Mouse (Mus musculus) limb, embryonic 11.5 days (tissue): ENCODE measurements around the gene Med29. TPM values are rescaled to one million over a fixed set of nuclear protein-coding genes. Genes with fewer than 3 reads are reported as not detected.

Experiments
- ATAC-seq: fragments of 200-750 bp; cut with Nextera tagmentation; 2 replicates; pipeline ENCODE4 v1.8.0; 2017; ENCODE audit warnings: low read depth; ENCODE audit not compliant: insufficient number of reproducible peaks, low FRiP score, low TSS enrichment
- DNase-seq: peaks from one replicate; pipeline ENCODE4 v3.0.0-alpha.2; 2015; ENCODE audit warnings: low spot score
- H3K27ac ChIP-seq: fragments of 300-500 bp; sonication (generic); replicated peaks from 2 replicates; pipeline ENCODE4 v1.5.1; 2014; ENCODE audit warnings: low read depth, mild to moderate bottlenecking, low read length
- H3K27me3 ChIP-seq: fragments of 300-500 bp; sonication (generic); 2 replicates; pipeline ENCODE4 v1.6.1; 2014; ENCODE audit warnings: mild to moderate bottlenecking, low read length, mixed read lengths; ENCODE audit not compliant: control insufficient read depth, insufficient read depth
- H3K36me3 ChIP-seq: fragments of 300-500 bp; sonication (generic); 2 replicates; pipeline ENCODE4 v1.6.1; 2014; ENCODE audit warnings: mild to moderate bottlenecking, low read length, moderate library complexity, mixed read lengths; ENCODE audit not compliant: control insufficient read depth, insufficient read depth
- H3K4me1 ChIP-seq: fragments of 300-500 bp; sonication (generic); 2 replicates; pipeline ENCODE4 v1.6.1; 2014; ENCODE audit warnings: low read length, mixed read lengths; ENCODE audit not compliant: control insufficient read depth, insufficient read depth
- H3K4me2 ChIP-seq: fragments of 300-500 bp; sonication (generic); 2 replicates; pipeline ENCODE4 v1.6.1; 2014; ENCODE audit warnings: low read depth, mild to moderate bottlenecking, moderate library complexity; ENCODE audit not compliant: severe bottlenecking
- H3K4me3 ChIP-seq: fragments of 300-500 bp; sonication (generic); 2 replicates; pipeline ENCODE4 v1.5.1; 2014; ENCODE audit warnings: low read depth, low read length
- H3K9ac ChIP-seq: fragments of 300-500 bp; sonication (generic); 2 replicates; pipeline ENCODE4 v1.6.1; 2014; ENCODE audit warnings: mild to moderate bottlenecking, low read length
- H3K9me3 ChIP-seq: fragments of 300-500 bp; sonication (generic); 2 replicates; pipeline ENCODE4 v1.6.1; 2016; ENCODE audit warnings: low read length; ENCODE audit not compliant: control insufficient read depth
- WGBS: fragments of 180-500 bp; shearing (Covaris S2); extraction: QIAGEN DNeasy Blood & Tissue Kit; methylation state at CpG from one replicate; pipeline ENCODE4 v1.1.7; 2014; 5-methylcytosine and 5-hydroxymethylcytosine counted together
- polyA plus RNA-seq: library from polyadenylated mRNA; unstranded; fragments of >200 nt; fragmentation: Nextera tagmentation; extraction: Ambion mirVana; gene quantifications from 2 replicates; pipeline ENCODE4 v1.2.1, GENCODE M21; 2014

The Med29 gene
- polyA plus RNA-seq, 1 experiment from 2014 or later = 53.5 TPM

GRCm38 (mm10) chr7:28382347-28382951 lies 10.1 kb downstream of the Med29 start:
- H3K4me1 ChIP-seq = peaks cover 44% of the 10 kb centered on the region
- no peaks in the 10 kb centered on the region for H3K9me3 ChIP-seq
- peak overlapping the region; percentile 7; the same call in 1 of the 2 replicates for H3K9ac ChIP-seq
- H3K4me2 ChIP-seq = peak overlapping the region; percentile 50; the same call in 1 of the 2 replicates
- peaks cover 3% of the 10 kb centered on the region; the same call in 1 of the 2 replicates for H3K36me3 ChIP-seq
- DNase-seq (no peak), ATAC-seq (peak; percentile 9; the same call in 1 of the 2 replicates)
- no peaks in the 10 kb centered on the region for H3K27me3 ChIP-seq
- WGBS = 53% methylated on average over 11 of the region's 12 CpGs
- peak overlapping the region; percentile 95 for H3K27ac ChIP-seq
- H3K4me3 ChIP-seq = peak overlapping the region; percentile 16; the same call in 1 of the 2 replicates

GRCm38 (mm10) chr7:28381938-28382337 lies 10.6 kb downstream of the Med29 start:
- Histone ChIP-seq H3K27ac (peak overlapping the region; percentile 95), H3K4me1 (peaks cover 45% of the 10 kb centered on the region), H3K4me2 (peak overlapping the region; percentile 50), H3K27me3 (no peaks in the 10 kb centered on the region), H3K9me3 (no peaks in the 10 kb centered on the region), H3K4me3 (peak overlapping the region; percentile 16), H3K36me3 (peaks cover 3% of the 10 kb centered on the region; the same call in 1 of the 2 replicates), H3K9ac (peak overlapping the region; percentile 58; the same call in 1 of the 2 replicates)
- DNase-seq (peak; percentile 85), ATAC-seq (peak; percentile 37; the same call in 1 of the 2 replicates)
- 1% methylated on average over 20 of the region's 20 CpGs for WGBS

DNA sequence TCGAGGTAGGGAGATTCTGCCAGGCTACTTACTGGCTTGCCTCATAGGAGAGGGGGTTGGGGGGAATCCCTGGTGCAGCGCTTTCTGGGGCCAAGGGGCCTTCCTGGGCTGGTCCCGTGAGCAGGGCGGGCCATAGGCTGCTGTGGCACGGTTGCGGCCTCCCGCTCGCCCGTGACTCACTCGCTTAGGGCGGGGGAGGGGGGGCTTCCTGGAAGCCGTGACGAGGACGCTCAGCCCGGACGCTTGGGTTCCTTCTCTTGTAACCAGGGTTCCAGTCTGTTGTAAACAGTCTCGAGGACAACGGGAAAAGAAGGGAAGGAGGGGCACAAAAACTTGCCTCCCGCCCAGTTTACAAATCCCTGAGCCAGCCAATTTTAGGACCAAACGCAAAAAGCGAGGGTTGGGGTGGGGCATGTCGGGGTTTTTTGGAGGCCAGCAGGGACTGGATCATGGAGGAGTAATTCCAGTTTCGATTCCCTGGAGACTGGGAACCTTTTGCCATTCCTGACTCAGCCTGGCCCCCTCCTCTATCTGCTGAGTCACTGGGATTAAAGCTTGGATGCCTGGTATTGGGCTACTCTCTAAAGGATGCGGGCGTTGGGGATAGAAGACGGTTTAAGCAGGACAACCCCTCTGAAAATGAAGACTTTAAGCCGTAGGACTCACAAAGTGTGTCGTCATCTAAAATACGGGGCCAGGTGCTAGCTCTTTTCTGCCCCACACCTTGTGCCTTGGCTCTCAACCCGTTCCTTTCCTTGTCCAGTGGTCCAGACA lies 11.3 kb downstream of the Med29 start:
- Histone ChIP-seq H3K36me3 (peaks cover 3% of the 10 kb centered on the region; the same call in 1 of the 2 replicates), H3K27ac (peak overlapping the region; percentile 95), H3K4me2 (peak overlapping the region; percentile 50), H3K9ac (peak overlapping the region; percentile 58; the same call in 1 of the 2 replicates), H3K27me3 (no peaks in the 10 kb centered on the region), H3K9me3 (no peaks in the 10 kb centered on the region), H3K4me3 (peak overlapping the region; percentile 16), H3K4me1 (peaks cover 48% of the 10 kb centered on the region)
- ATAC-seq = 0 out of 2 replicates have a peak, but pooled peaks have one; percentile 17
- 5% methylated on average over 30 of the region's 30 CpGs for WGBS
- peak; percentile 63 for DNase-seq

GRCm38 (mm10) chr7:28380237-28381016 lies 12.1 kb downstream of the Med29 start, which contains the start of gene Zfp36:
Zfp36 (minus strand) TSS chr7:28380253.
- H3K4me1 ChIP-seq = peaks cover 50% of the 10 kb centered on the region
- H3K27ac ChIP-seq = peak within 1 kb of the TSS; percentile 95
- peak within 1 kb of the TSS; percentile 64 for H3K4me3 ChIP-seq
- 55% methylated on average over 17 of the region's 17 CpGs for WGBS
- no peak for ATAC-seq
- H3K9ac ChIP-seq = peak within 1 kb of the TSS; percentile 78
- peak within 1 kb of the TSS; percentile 96 for H3K4me2 ChIP-seq
- peaks cover under 1% of the 10 kb centered on the region; the same call in 1 of the 2 replicates for H3K36me3 ChIP-seq
- no peak for DNase-seq
- H3K27me3 ChIP-seq = no peaks in the 10 kb centered on the region
- H3K9me3 ChIP-seq = no peaks in the 10 kb centered on the region

- Histone ChIP-seq H3K9ac (peak overlapping the region; percentile 78), H3K4me2 (peak overlapping the region; percentile 96), H3K4me1 (peaks cover 50% of the 10 kb centered on the region), H3K36me3 (no peaks in the 10 kb centered on the region), H3K9me3 (no peaks in the 10 kb centered on the region), H3K27ac (peak overlapping the region; percentile 77), H3K4me3 (peak overlapping the region; percentile 64), H3K27me3 (no peaks in the 10 kb centered on the region)
- ATAC-seq = 0 out of 2 replicates have a peak, but pooled peaks have one; percentile 6
- 1% methylated on average over 48 of the region's 53 CpGs for WGBS
- DNase-seq = peak; percentile 88
These were observed 13.5 kb downstream of the Med29 start for GRCm38 (mm10) chr7:28378769-28379651.

- no peaks in the 10 kb centered on the region for H3K9me3 ChIP-seq
- peak overlapping the region; percentile 64 for H3K4me3 ChIP-seq
- H3K4me2 ChIP-seq = peak overlapping the region; percentile 96
- DNase-seq = no peak
- 40% methylated on average over 32 of the region's 32 CpGs for WGBS
- no peak overlapping the region for H3K27ac ChIP-seq
- H3K36me3 ChIP-seq = no peaks in the 10 kb centered on the region
- H3K9ac ChIP-seq = peak overlapping the region; percentile 78
- H3K4me1 ChIP-seq = peaks cover 49% of the 10 kb centered on the region
- no peaks in the 10 kb centered on the region for H3K27me3 ChIP-seq
- no peak for ATAC-seq
These were observed 14.3 kb downstream of the Med29 start for GRCm38 (mm10) chr7:28378066-28378690.
